Mouse (Mus musculus) C2C12 (cell line): ENCODE measurements around the gene Zrsr1.

Experiments
- CEBPB ChIP-seq: IDR thresholded peaks from one replicate; pipeline ENCODE4 v1.6.1; 2011; ENCODE audit warnings: low read depth, mild to moderate bottlenecking, control low read depth, moderate library complexity
- CTCF ChIP-seq: IDR thresholded peaks from one replicate; pipeline ENCODE4 v1.5.1; 2011; ENCODE audit not compliant: control insufficient read depth, insufficient read depth, insufficient read length
- FOSL1 ChIP-seq: IDR thresholded peaks from one replicate; pipeline ENCODE4 v1.8.0; 2011; ENCODE audit warnings: mild to moderate bottlenecking, low read length; ENCODE audit not compliant: poor library complexity, insufficient read depth, severe bottlenecking
- MAX ChIP-seq: IDR thresholded peaks from one replicate; pipeline ENCODE4 v1.6.1; 2011; ENCODE audit warnings: mild to moderate bottlenecking, control low read depth
- MYOD1 ChIP-seq: IDR thresholded peaks from one replicate; pipeline ENCODE4 v1.6.1; 2011; ENCODE audit warnings: low read depth; ENCODE audit not compliant: control insufficient read depth, insufficient read length
- USF1 ChIP-seq: IDR thresholded peaks from one replicate; pipeline ENCODE4 v1.6.1; 2011; ENCODE audit warnings: low read depth, mild to moderate bottlenecking, control low read depth, moderate library complexity

- TF ChIP-seq CTCF (no peak), USF1 (no peak), MAX (no peak), CEBPB (no peak), MYOD1 (no peak), FOSL1 (no peak)
Measured at GRCm38 (mm10) chr11:22957791-22958374, 13.9 kb upstream of the Zrsr1 start.
